Mouse (Mus musculus) liver, embryonic 14.5 days (tissue): Measurements from ENCODE around the gene Slc3a2. TPM values are rescaled to one million over a fixed set of nuclear protein-coding genes. Genes with fewer than 3 reads are reported as not detected.

ENCODE experiments used
- ATAC-seq: fragments of 200-750 bp; cut with Nextera tagmentation; 2 replicates; pipeline ENCODE4 v1.8.0; 2017; ENCODE audit warnings: moderate number of reproducible peaks, mild to moderate bottlenecking, moderate library complexity; ENCODE audit not compliant: insufficient read depth
- DNase-seq, 3 experiments: peaks; one replicate each; pipeline ENCODE4 v3.0.0-alpha.2; 2012 to 2013; ENCODE audit warnings: low read depth in 3 of 3, low spot score in 3 of 3
- H3K27ac ChIP-seq: fragments of 300-500 bp; sonication (generic); 2 replicates; pipeline ENCODE4 v1.5.1; 2014; ENCODE audit warnings: moderate library complexity, mild to moderate bottlenecking, control low read depth, inconsistent platforms
- H3K27me3 ChIP-seq: fragments of 300-500 bp; sonication (generic); 2 replicates; pipeline ENCODE4 v1.6.1; 2014; ENCODE audit warnings: mild to moderate bottlenecking, low read length, moderate library complexity; ENCODE audit not compliant: control insufficient read depth, insufficient read depth
- H3K36me3 ChIP-seq: fragments of 300-500 bp; sonication (generic); replicated peaks from 2 replicates; pipeline ENCODE4 v1.6.1; 2014; ENCODE audit warnings: low read depth; ENCODE audit not compliant: control insufficient read depth, insufficient read depth
- H3K4me1 ChIP-seq, 2 experiments: fragments of 200-500 bp in 1 of 2; fragments of 300-500 bp in 1 of 2; sonication (generic) in 1 of 2; replicated peaks; 2 replicates each; pipeline ENCODE4 v1.6.1; 2012 to 2014; ENCODE audit warnings: antibody characterized with exemption in 1 of 2, inconsistent platforms in 1 of 2, low read length in 1 of 2; ENCODE audit not compliant: control insufficient read depth in 2 of 2, insufficient read depth in 2 of 2
- H3K4me2 ChIP-seq: fragments of 300-500 bp; sonication (generic); 2 replicates; pipeline ENCODE4 v1.6.1; 2014; ENCODE audit warnings: low read depth, mild to moderate bottlenecking, control low read depth, moderate library complexity
- H3K4me3 ChIP-seq, 2 experiments: fragments of 200-500 bp in 1 of 2; fragments of 300-500 bp in 1 of 2; sonication (generic) in 1 of 2; 2 replicates each; pipeline ENCODE4 v1.5.1; 2012 to 2014; ENCODE audit warnings: low read depth in 2 of 2, low read length in 2 of 2, mild to moderate bottlenecking in 2 of 2, control low read depth in 1 of 2, inconsistent platforms in 1 of 2, moderate library complexity in 1 of 2; ENCODE audit not compliant: insufficient read depth in 1 of 2
- H3K9ac ChIP-seq: fragments of 300-500 bp; sonication (generic); replicated peaks from 2 replicates; pipeline ENCODE4 v1.6.1; 2014; ENCODE audit warnings: mild to moderate bottlenecking, control low read depth, moderate library complexity
- H3K9me3 ChIP-seq: fragments of 300-500 bp; sonication (generic); 2 replicates; pipeline ENCODE4 v1.6.1; 2016; ENCODE audit warnings: low read length, mixed read lengths; ENCODE audit not compliant: control insufficient read depth
- CTCF ChIP-seq: IDR thresholded peaks from 2 replicates; pipeline ENCODE4 v1.5.1; 2016; ENCODE audit warnings: antibody characterized with exemption, low read depth, control low read depth
- EP300 ChIP-seq: IDR thresholded peaks from 2 replicates; pipeline ENCODE4 v1.6.1; 2016; ENCODE audit warnings: antibody characterized with exemption, low read depth
- WGBS: fragments of 180-500 bp; shearing (Covaris S2); extraction: QIAGEN DNeasy Blood & Tissue Kit; methylation state at CpG from one replicate; pipeline ENCODE4 v1.1.7; 2014; ENCODE audit not compliant: insufficient replicate concordance; 5-methylcytosine and 5-hydroxymethylcytosine counted together
- microRNA-seq: library from miRNA; unstranded; fragments of <30 nt; microRNA quantifications from one replicate; pipeline ENCODE4, GENCODE M21; 2016
- polyA plus RNA-seq, 2 experiments: library from polyadenylated mRNA; depleted of rRNA in 1 of 2; stranded (reverse) in 1 of 2; unstranded in 1 of 2; fragments of >200 nt; fragmentation: Nextera tagmentation in 1 of 2; extraction: Ambion mirVana in 1 of 2; gene quantifications; 2 replicates each; pipeline versions ENCODE4 v1.2.1 to v1.2.3; 2012 to 2014

Gene Slc3a2
- polyA plus RNA-seq, 2 experiments, result 82.2 to 89.1 TPM

GRCm38 (mm10) chr19:8663911-8664421 is 59.2 kb downstream of the Slc3a2 start:
- H3K9ac ChIP-seq, result no peak overlapping the region
- WGBS, result 44% methylated on average over 10 of the region's 10 CpGs
- no peak overlapping the region for H3K4me3 ChIP-seq
- H3K36me3 ChIP-seq, result no peaks in the 10 kb centered on the region
- no peak for ATAC-seq
- H3K9me3 ChIP-seq, result no peaks in the 10 kb centered on the region
- H3K4me1 ChIP-seq, result peaks cover 6 to 17% of the 10 kb centered on the region in 2 experiments; a peak in 3 of 4 replicates
- DNase-seq, result no peak
- no peak overlapping the region for H3K27ac ChIP-seq
- no peak for TF ChIP-seq CTCF
- no peak overlapping the region for H3K4me2 ChIP-seq
- peaks cover 5% of the 10 kb centered on the region for H3K27me3 ChIP-seq

- no peak for TF ChIP-seq CTCF
- TF ChIP-seq EP300, result no peak
- H3K4me3 ChIP-seq, result no peak within 1 kb of the TSS
- peaks cover 6 to 17% of the 10 kb centered on the region in 2 experiments; a peak in 3 of 4 replicates for H3K4me1 ChIP-seq
- H3K27ac ChIP-seq, result no peak within 1 kb of the TSS
- H3K27me3 ChIP-seq, result peaks cover 5% of the 10 kb centered on the region
- peak within 1 kb of the TSS; percentile 80 for H3K4me2 ChIP-seq
- no peak for ATAC-seq
- H3K9ac ChIP-seq, result no peak within 1 kb of the TSS
- 73% methylated on average over 9 of the region's 9 CpGs for WGBS
- no peaks in the 10 kb centered on the region for H3K9me3 ChIP-seq
- no peaks in the 10 kb centered on the region for H3K36me3 ChIP-seq
- DNase-seq, result no peak
These were observed 59.8 kb downstream of the Slc3a2 start, which contains the start of gene Chrm1 for GRCm38 (mm10) chr19:8663360-8663839. Gene Chrm1, plus strand, starts transcription at chr19:8663789.

- peak; percentile 47; the same call in 1 of the 2 replicates for ATAC-seq
- H3K27ac ChIP-seq, result no peak overlapping the region
- peak overlapping the region; percentile 45 to 52 for H3K4me3 ChIP-seq
- H3K9me3 ChIP-seq, result no peaks in the 10 kb centered on the region
- H3K4me2 ChIP-seq, result peak overlapping the region; percentile 80
- H3K27me3 ChIP-seq, result peaks cover 5% of the 10 kb centered on the region
- DNase-seq, result peak in 1 of 3 experiments; percentile 37
- H3K4me1 ChIP-seq, result peaks cover 6 to 17% of the 10 kb centered on the region in 2 experiments; a peak in 3 of 4 replicates
- H3K36me3 ChIP-seq, result no peaks in the 10 kb centered on the region
- peak overlapping the region; percentile 27 for H3K9ac ChIP-seq
- WGBS, result 3% methylated on average over 11 of the region's 11 CpGs
- TF ChIP-seq EP300, result no peak
- TF ChIP-seq CTCF, result peak; percentile 84
These were observed 60.8 kb downstream of the Slc3a2 start for GRCm38 (mm10) chr19:8662337-8662736.

GRCm38 (mm10) chr19:8661821-8662307 is 61.3 kb downstream of the Slc3a2 start:
- Histone ChIP-seq H3K9me3 (no peaks in the 10 kb centered on the region), H3K9ac (peak overlapping the region; percentile 27), H3K4me1 (peaks cover 3 to 14% of the 10 kb centered on the region in 2 experiments; a peak in 3 of 4 replicates), H3K4me3 (peak overlapping the region; percentile 45 to 52), H3K27ac (no peak overlapping the region), H3K36me3 (no peaks in the 10 kb centered on the region), H3K4me2 (peak overlapping the region; percentile 80), H3K27me3 (peaks cover 5% of the 10 kb centered on the region)
- no peak for DNase-seq
- 1% methylated on average over 35 of the region's 35 CpGs for WGBS
- no peak for TF ChIP-seq CTCF
- TF ChIP-seq EP300, result no peak
- 0 out of 2 replicates have a peak, but pooled peaks have one; percentile 3 for ATAC-seq

Small RNA genes lying within 50 kb of the gene (microRNA-seq; reads per million reads assigned to microRNA genes)
- gene Mir6992, result not detected

Other genes starting within 250 kb of the Slc3a2 start
Only the 30 nearest of the 32 such genes appear.
- gene Slc22a8, start 132.1 kb downstream of the Slc3a2 start, polyA plus RNA-seq (2012; rRNA removed), result 1.5 TPM in 2 replicates
- gene Slc22a8, start 132.1 kb downstream of the Slc3a2 start, polyA plus RNA-seq (2014; fragmentation: Nextera tagmentation; extraction: Ambion mirVana), result 1.6 and 2.9 TPM in 2 replicates
- gene Slc22a6, start 105.3 kb downstream of the Slc3a2 start, polyA plus RNA-seq (2012; rRNA removed), result 0.01 TPM in 1 of 2 replicates, not detected in the other
- not detected in 2 replicates for gene Slc22a6, start 105.3 kb downstream of the Slc3a2 start, polyA plus RNA-seq (2014; fragmentation: Nextera tagmentation; extraction: Ambion mirVana)
- gene Chrm1, start 59.6 kb downstream of the Slc3a2 start, polyA plus RNA-seq (2012; rRNA removed), result under 0.01 and 0.01 TPM in 2 replicates
- gene Chrm1, start 59.6 kb downstream of the Slc3a2 start, polyA plus RNA-seq (2014; fragmentation: Nextera tagmentation; extraction: Ambion mirVana), result not detected in 2 replicates
- 27.7 and 34.1 TPM in 2 replicates for gene Wdr74, start 12.5 kb upstream of the Slc3a2 start, polyA plus RNA-seq (2012; rRNA removed)
- gene Wdr74, start 12.5 kb upstream of the Slc3a2 start, polyA plus RNA-seq (2014; fragmentation: Nextera tagmentation; extraction: Ambion mirVana), result 51.6 and 57.6 TPM in 2 replicates
- 0.65 and 0.78 TPM in 2 replicates for gene 1700092M07Rik, start 17.3 kb upstream of the Slc3a2 start, polyA plus RNA-seq (2012; rRNA removed)
- gene 1700092M07Rik, start 17.3 kb upstream of the Slc3a2 start, polyA plus RNA-seq (2014; fragmentation: Nextera tagmentation; extraction: Ambion mirVana), result 0.34 and 0.63 TPM in 2 replicates
- 29.9 and 32.0 TPM in 2 replicates for gene Stx5a, start 18.0 kb upstream of the Slc3a2 start, polyA plus RNA-seq (2012; rRNA removed)
- 36.7 and 36.9 TPM in 2 replicates for gene Stx5a, start 18.0 kb upstream of the Slc3a2 start, polyA plus RNA-seq (2014; fragmentation: Nextera tagmentation; extraction: Ambion mirVana)
- gene Nxf1, start 33.7 kb upstream of the Slc3a2 start, polyA plus RNA-seq (2012; rRNA removed), result 66.2 and 90.9 TPM in 2 replicates
- 77.4 and 84.9 TPM in 2 replicates for gene Nxf1, start 33.7 kb upstream of the Slc3a2 start, polyA plus RNA-seq (2014; fragmentation: Nextera tagmentation; extraction: Ambion mirVana)
- gene Tmem223, start 47.6 kb upstream of the Slc3a2 start, polyA plus RNA-seq (2012; rRNA removed), result 38.9 and 53.7 TPM in 2 replicates
- gene Tmem223, start 47.6 kb upstream of the Slc3a2 start, polyA plus RNA-seq (2014; fragmentation: Nextera tagmentation; extraction: Ambion mirVana), result 61.8 and 69.6 TPM in 2 replicates
- gene Tmem179b, start 51.1 kb upstream of the Slc3a2 start, polyA plus RNA-seq (2012; rRNA removed), result 63.0 and 70.8 TPM in 2 replicates
- 108 and 117 TPM in 2 replicates for gene Tmem179b, start 51.1 kb upstream of the Slc3a2 start, polyA plus RNA-seq (2014; fragmentation: Nextera tagmentation; extraction: Ambion mirVana)
- gene Taf6l, start 63.0 kb upstream of the Slc3a2 start, polyA plus RNA-seq (2012; rRNA removed), result 8.3 and 10.0 TPM in 2 replicates
- gene Taf6l, start 63.0 kb upstream of the Slc3a2 start, polyA plus RNA-seq (2014; fragmentation: Nextera tagmentation; extraction: Ambion mirVana), result 7.9 and 8.1 TPM in 2 replicates
- gene Polr2g, start 75.2 kb upstream of the Slc3a2 start, polyA plus RNA-seq (2012; rRNA removed), result 46.6 and 55.1 TPM in 2 replicates
- gene Polr2g, start 75.2 kb upstream of the Slc3a2 start, polyA plus RNA-seq (2014; fragmentation: Nextera tagmentation; extraction: Ambion mirVana), result 72.8 and 79.7 TPM in 2 replicates
- gene Zbtb3, start 79.2 kb upstream of the Slc3a2 start, polyA plus RNA-seq (2012; rRNA removed), result 0.90 and 0.98 TPM in 2 replicates
- 1.2 and 1.5 TPM in 2 replicates for gene Zbtb3, start 79.2 kb upstream of the Slc3a2 start, polyA plus RNA-seq (2014; fragmentation: Nextera tagmentation; extraction: Ambion mirVana)
- 11.4 and 16.9 TPM in 2 replicates for gene Ttc9c, start 96.0 kb upstream of the Slc3a2 start, polyA plus RNA-seq (2012; rRNA removed)
- gene Ttc9c, start 96.0 kb upstream of the Slc3a2 start, polyA plus RNA-seq (2014; fragmentation: Nextera tagmentation; extraction: Ambion mirVana), result 17.1 and 18.0 TPM in 2 replicates
- gene Hnrnpul2, start 96.6 kb upstream of the Slc3a2 start, polyA plus RNA-seq (2012; rRNA removed), result 20.5 and 39.5 TPM in 2 replicates
- 2.8 TPM in 2 replicates for gene Hnrnpul2, start 96.6 kb upstream of the Slc3a2 start, polyA plus RNA-seq (2014; fragmentation: Nextera tagmentation; extraction: Ambion mirVana)
- gene AC129217.1, start 106.4 kb upstream of the Slc3a2 start, polyA plus RNA-seq (2012; rRNA removed), result 1.3 TPM in 1 of 2 replicates, not detected in the other
- not detected in 2 replicates for gene AC129217.1, start 106.4 kb upstream of the Slc3a2 start, polyA plus RNA-seq (2014; fragmentation: Nextera tagmentation; extraction: Ambion mirVana)
- gene Bscl2, start 114.1 kb upstream of the Slc3a2 start, polyA plus RNA-seq (2012; rRNA removed), result 19.7 and 26.5 TPM in 2 replicates
- 23.6 and 25.2 TPM in 2 replicates for gene Bscl2, start 114.1 kb upstream of the Slc3a2 start, polyA plus RNA-seq (2014; fragmentation: Nextera tagmentation; extraction: Ambion mirVana)
- 0.04 and 0.22 TPM in 2 replicates for gene Gng3, start 115.8 kb upstream of the Slc3a2 start, polyA plus RNA-seq (2012; rRNA removed)
- gene Gng3, start 115.8 kb upstream of the Slc3a2 start, polyA plus RNA-seq (2014; fragmentation: Nextera tagmentation; extraction: Ambion mirVana), result 0.14 TPM in 2 replicates
- gene Lrrn4cl, start 127.4 kb upstream of the Slc3a2 start, polyA plus RNA-seq (2012; rRNA removed), result 0.10 and 0.12 TPM in 2 replicates
- not detected in 2 replicates for gene Lrrn4cl, start 127.4 kb upstream of the Slc3a2 start, polyA plus RNA-seq (2014; fragmentation: Nextera tagmentation; extraction: Ambion mirVana)
- 32.0 and 61.2 TPM in 2 replicates for gene Ubxn1, start 148.1 kb upstream of the Slc3a2 start, polyA plus RNA-seq (2012; rRNA removed)
- 87.3 and 92.4 TPM in 2 replicates for gene Ubxn1, start 148.1 kb upstream of the Slc3a2 start, polyA plus RNA-seq (2014; fragmentation: Nextera tagmentation; extraction: Ambion mirVana)
- 18.5 and 22.2 TPM in 2 replicates for gene Uqcc3, start 157.6 kb upstream of the Slc3a2 start, polyA plus RNA-seq (2012; rRNA removed)
- 28.3 and 35.3 TPM in 2 replicates for gene Uqcc3, start 157.6 kb upstream of the Slc3a2 start, polyA plus RNA-seq (2014; fragmentation: Nextera tagmentation; extraction: Ambion mirVana)
- gene Lbhd1, start 160.4 kb upstream of the Slc3a2 start, polyA plus RNA-seq (2012; rRNA removed), result 3.1 and 3.7 TPM in 2 replicates
- 43.7 and 47.7 TPM in 2 replicates for gene Lbhd1, start 160.4 kb upstream of the Slc3a2 start, polyA plus RNA-seq (2014; fragmentation: Nextera tagmentation; extraction: Ambion mirVana)
- not detected in 2 replicates for gene Gm49403, start 160.6 kb upstream of the Slc3a2 start, polyA plus RNA-seq (2012; rRNA removed)
- not detected in 2 replicates for gene Gm49403, start 160.6 kb upstream of the Slc3a2 start, polyA plus RNA-seq (2014; fragmentation: Nextera tagmentation; extraction: Ambion mirVana)
- 36.7 and 52.7 TPM in 2 replicates for gene 1810009A15Rik, start 165.5 kb upstream of the Slc3a2 start, polyA plus RNA-seq (2012; rRNA removed)
- gene 1810009A15Rik, start 165.5 kb upstream of the Slc3a2 start, polyA plus RNA-seq (2014; fragmentation: Nextera tagmentation; extraction: Ambion mirVana), result 65.0 and 70.8 TPM in 2 replicates
- 0.13 TPM in 1 of 2 replicates, not detected in the other for gene Gm49416, start 165.6 kb upstream of the Slc3a2 start, polyA plus RNA-seq (2012; rRNA removed)
- gene Gm49416, start 165.6 kb upstream of the Slc3a2 start, polyA plus RNA-seq (2014; fragmentation: Nextera tagmentation; extraction: Ambion mirVana), result not detected in 2 replicates
- 12.2 and 14.4 TPM in 2 replicates for gene Ints5, start 169.6 kb upstream of the Slc3a2 start, polyA plus RNA-seq (2012; rRNA removed)
- gene Ints5, start 169.6 kb upstream of the Slc3a2 start, polyA plus RNA-seq (2014; fragmentation: Nextera tagmentation; extraction: Ambion mirVana), result 14.7 and 16.3 TPM in 2 replicates
- gene Ganab, start 174.7 kb upstream of the Slc3a2 start, polyA plus RNA-seq (2012; rRNA removed), result 48.7 and 52.2 TPM in 2 replicates
- gene Ganab, start 174.7 kb upstream of the Slc3a2 start, polyA plus RNA-seq (2014; fragmentation: Nextera tagmentation; extraction: Ambion mirVana), result 33.7 and 37.0 TPM in 2 replicates
- gene B3gat3, start 197.0 kb upstream of the Slc3a2 start, polyA plus RNA-seq (2012; rRNA removed), result 23.1 and 26.6 TPM in 2 replicates
- 15.4 and 15.8 TPM in 2 replicates for gene B3gat3, start 197.0 kb upstream of the Slc3a2 start, polyA plus RNA-seq (2014; fragmentation: Nextera tagmentation; extraction: Ambion mirVana)
- gene Rom1, start 206.0 kb upstream of the Slc3a2 start, polyA plus RNA-seq (2012; rRNA removed), result 2.6 and 2.8 TPM in 2 replicates
- gene Rom1, start 206.0 kb upstream of the Slc3a2 start, polyA plus RNA-seq (2014; fragmentation: Nextera tagmentation; extraction: Ambion mirVana), result 1.4 and 1.8 TPM in 2 replicates
- gene Eml3, start 206.2 kb upstream of the Slc3a2 start, polyA plus RNA-seq (2012; rRNA removed), result 10.9 and 11.0 TPM in 2 replicates
- 5.6 and 7.8 TPM in 2 replicates for gene Eml3, start 206.2 kb upstream of the Slc3a2 start, polyA plus RNA-seq (2014; fragmentation: Nextera tagmentation; extraction: Ambion mirVana)
- 18.9 and 23.0 TPM in 2 replicates for gene Mta2, start 218.5 kb upstream of the Slc3a2 start, polyA plus RNA-seq (2012; rRNA removed)
- gene Mta2, start 218.5 kb upstream of the Slc3a2 start, polyA plus RNA-seq (2014; fragmentation: Nextera tagmentation; extraction: Ambion mirVana), result 18.5 and 22.8 TPM in 2 replicates